Mouse (Mus musculus) thymus, adult 2 months (tissue): Measurements from ENCODE around the gene Rin2.

Experiments used
- CTCF ChIP-seq: fragments of 200-500 bp; IDR thresholded peaks from 2 replicates; pipeline ENCODE4 v1.5.1; 2012; ENCODE audit warnings: mild to moderate bottlenecking, control low read depth, low read length, moderate library complexity, borderline replicate concordance; ENCODE audit not compliant: control insufficient read depth, poor library complexity, insufficient read depth; ENCODE audit errors: extremely low read depth
- POLR2A ChIP-seq: fragments of 200-500 bp; IDR thresholded peaks from 2 replicates; pipeline ENCODE4 v1.6.1; 2012; ENCODE audit warnings: mild to moderate bottlenecking, low read length, control low read depth, moderate library complexity; ENCODE audit not compliant: control insufficient read depth, poor library complexity, insufficient read depth; ENCODE audit errors: extremely low read depth

DNA sequence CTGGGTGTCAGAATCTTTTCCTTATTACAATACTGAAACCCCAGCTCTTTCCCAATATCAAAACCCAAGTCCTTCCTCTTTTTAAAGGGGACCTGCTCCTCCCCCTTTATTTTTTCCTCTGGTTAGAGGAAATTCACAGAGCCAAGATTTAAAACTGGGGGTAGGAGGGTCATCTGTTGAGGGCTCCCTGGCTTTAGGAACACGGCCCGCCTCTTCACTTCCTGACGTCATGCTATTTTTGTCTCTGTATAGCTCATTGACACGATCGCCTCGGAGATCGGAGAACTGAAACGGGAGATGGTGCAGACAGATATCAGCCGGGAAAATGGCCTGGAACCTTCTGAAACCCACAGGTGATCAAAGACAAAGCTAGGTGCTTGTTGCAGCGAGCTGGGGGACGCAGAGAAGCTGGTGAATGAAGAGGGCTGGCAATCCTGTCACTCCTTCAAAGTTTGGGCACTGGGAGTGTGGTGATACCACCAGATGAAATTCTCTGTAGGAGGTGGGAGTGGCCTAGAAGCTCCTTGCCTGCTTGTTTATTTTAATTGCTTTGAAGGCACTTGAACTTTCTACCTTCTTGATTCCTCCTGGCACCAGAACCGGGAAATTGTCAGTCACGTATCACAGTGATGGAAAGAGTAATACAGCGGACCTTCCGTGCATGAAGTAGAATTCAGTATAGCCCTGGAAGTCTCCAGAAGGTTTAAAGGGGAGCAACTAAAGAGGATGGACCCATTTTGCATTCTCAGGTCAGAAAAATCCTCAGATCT is 147.2 kb downstream of the Rin2 start:
- TF ChIP-seq POLR2A, result no peak
- no peak for TF ChIP-seq CTCF
